7 mouse cellular contexts compared by ENCODE assay signal in genomic region chr1:158362292-158363101, GRCm38 (mm10). TPM values are rescaled to one million over a fixed set of nuclear protein-coding genes. Genes with fewer than 3 reads are reported as not detected.
DNase-seq lines count a peak whose midpoint lies in the region; ATAC-seq and TF ChIP-seq lines count a peak whose summit lies in the region.

No protein-coding gene starts in this region.

- peak; percentile 30 for DNase-seq in lung, embryonic 14.5 days
- no peak for DNase-seq in lung, postnatal 14 days
- DNase-seq in cerebellum, postnatal 36 days: peak; percentile 54 to 60
- peak; percentile 96 for DNase-seq in midbrain, embryonic 11.5 days (ENCODE audit: low spot score, missing footprints)
- DNase-seq in ovary, postnatal 10 days (ENCODE audit: low spot score): no peak
- no peak for DNase-seq in kidney, postnatal 14 days

- no peak overlapping the region for H3K27ac ChIP-seq in lung, embryonic 14.5 days (ENCODE audit: low read depth)
- peak overlapping the region; percentile 94 for H3K27ac ChIP-seq in hindbrain, embryonic 12.5 days
- H3K27ac ChIP-seq in midbrain, embryonic 11.5 days (ENCODE audit: low read depth, low read length): peak overlapping the region; percentile 79

- H3K9me3 ChIP-seq in lung, embryonic 14.5 days (ENCODE audit: low read depth, low read length): no peaks in the 10 kb centered on the region
- H3K9me3 ChIP-seq in hindbrain, embryonic 12.5 days (replicated peaks): no peaks in the 10 kb centered on the region
- no peaks in the 10 kb centered on the region for H3K9me3 ChIP-seq in midbrain, embryonic 11.5 days (ENCODE audit: control insufficient read depth, low read length)

- ATAC-seq in lung, embryonic 14.5 days (ENCODE audit: insufficient read depth): peak; percentile 80; the same call in 1 of the 2 replicates
- ATAC-seq in hindbrain, embryonic 12.5 days (ENCODE audit: low FRiP score): peak; percentile 86
- ATAC-seq in midbrain, embryonic 11.5 days (ENCODE audit: low FRiP score): peak; percentile 86

- TF ChIP-seq CTCF in lung, embryonic 14.5 days (IDR thresholded peaks at IDR 0.05; ENCODE audit: low read depth): no peak

- peaks cover 21% of the 10 kb centered on the region for H3K27me3 ChIP-seq in lung, embryonic 14.5 days (ENCODE audit: insufficient read depth, low read length)
- H3K27me3 ChIP-seq in hindbrain, embryonic 12.5 days: peaks cover 4% of the 10 kb centered on the region; the same call in 1 of the 2 replicates
- H3K27me3 ChIP-seq in midbrain, embryonic 11.5 days (ENCODE audit: control insufficient read depth, insufficient read depth, low read length): peaks cover 2% of the 10 kb centered on the region; the same call in 1 of the 2 replicates

- H3K36me3 ChIP-seq in lung, embryonic 14.5 days (ENCODE audit: insufficient read depth): no peaks in the 10 kb centered on the region
- no peaks in the 10 kb centered on the region for H3K36me3 ChIP-seq in hindbrain, embryonic 12.5 days
- no peaks in the 10 kb centered on the region for H3K36me3 ChIP-seq in midbrain, embryonic 11.5 days (ENCODE audit: control insufficient read depth, insufficient read depth, low read length)

- H3K4me2 ChIP-seq in lung, embryonic 14.5 days: peak overlapping the region; percentile 67
- H3K4me2 ChIP-seq in hindbrain, embryonic 12.5 days (replicated peaks): peak overlapping the region; percentile 64
- peak overlapping the region; percentile 68 for H3K4me2 ChIP-seq in midbrain, embryonic 11.5 days

- no peaks in the 10 kb centered on the region for H3K4me1 ChIP-seq in lung, embryonic 14.5 days (ENCODE audit: insufficient read depth)
- peaks cover 33% of the 10 kb centered on the region for H3K4me1 ChIP-seq in hindbrain, embryonic 12.5 days
- peaks cover 16% of the 10 kb centered on the region for H3K4me1 ChIP-seq in midbrain, embryonic 11.5 days (ENCODE audit: control insufficient read depth, insufficient read depth, low read length)

- WGBS in lung, embryonic 14.5 days: 1% methylated on average over 35 of the region's 37 CpGs
- 1% methylated on average over 35 of the region's 37 CpGs for WGBS in hindbrain, embryonic 12.5 days
- WGBS in midbrain, embryonic 11.5 days: under 1% methylated on average over 35 of the region's 37 CpGs

- peak overlapping the region; percentile 34 for H3K4me3 ChIP-seq in lung, embryonic 14.5 days (ENCODE audit: low read depth, low read length)
- H3K4me3 ChIP-seq in hindbrain, embryonic 12.5 days: peak overlapping the region; percentile 52
- H3K4me3 ChIP-seq in midbrain, embryonic 11.5 days (ENCODE audit: low read depth, low read length): peak overlapping the region; percentile 57

- peak overlapping the region; percentile 34; the same call in 1 of the 2 replicates for H3K9ac ChIP-seq in lung, embryonic 14.5 days
- H3K9ac ChIP-seq in hindbrain, embryonic 12.5 days: peak overlapping the region; percentile 92
- H3K9ac ChIP-seq in midbrain, embryonic 11.5 days (ENCODE audit: low read length): peak overlapping the region; percentile 95

RNA-seq across cellular contexts. Expression of gene Astn1, which starts 0.4 kb away (rescaled TPM):
- polyA plus RNA-seq in lung, embryonic 14.5 days (2014; fragmentation: Nextera tagmentation; extraction: Ambion mirVana): 0.36 and 0.89 TPM in 2 replicates
- 22.3 and 22.4 TPM in 2 replicates for polyA plus RNA-seq in hindbrain, embryonic 12.5 days (2016; fragmentation: Nextera tagmentation; extraction: Ambion mirVana)
- 20.1 and 20.7 TPM in 2 replicates for polyA plus RNA-seq in midbrain, embryonic 11.5 days (2014; fragmentation: Nextera tagmentation; extraction: Ambion mirVana)

RNA-seq across cellular contexts. Expression of gene Brinp2, which starts 6.4 kb away (rescaled TPM):
- 0.24 and 0.34 TPM in 2 replicates for polyA plus RNA-seq in lung, embryonic 14.5 days (2014; fragmentation: Nextera tagmentation; extraction: Ambion mirVana)
- 6.8 and 7.7 TPM in 2 replicates for polyA plus RNA-seq in hindbrain, embryonic 12.5 days (2016; fragmentation: Nextera tagmentation; extraction: Ambion mirVana)
- 3.8 and 4.3 TPM in 2 replicates for polyA plus RNA-seq in midbrain, embryonic 11.5 days (2014; fragmentation: Nextera tagmentation; extraction: Ambion mirVana)

Comparison
In these comparisons a context has a peak if more than half of its experiments do, and no peak if none do; other contexts are left out.
1. DNase-seq: peak in lung, embryonic 14.5 days (single experiment), cerebellum, postnatal 36 days (2 of 2) and midbrain, embryonic 11.5 days (single experiment); none in lung, postnatal 14 days (single experiment), ovary, postnatal 10 days (single experiment) and kidney, postnatal 14 days (single experiment).
2. H3K9ac ChIP-seq: peak in every context shown above with its lines; median percentile 95 in midbrain, embryonic 11.5 days; 92 in hindbrain, embryonic 12.5 days; 34 in lung, embryonic 14.5 days.
3. RNA of gene Astn1, which starts 0.4 kb away (polyA plus RNA-seq): 22.3 to 22.4 TPM in hindbrain, embryonic 12.5 days and 20.1 to 20.7 TPM in midbrain, embryonic 11.5 days; 0.36 to 0.89 TPM in lung, embryonic 14.5 days; every median in the first group is over 10 times any median in the second.
4. Peak in every context shown above with its lines, with median percentiles within 50 percentile points of each other: ATAC-seq, H3K4me2 ChIP-seq and H3K4me3 ChIP-seq.